Mouse (Mus musculus) adrenal gland, postnatal 10 days (tissue): ENCODE measurements at regions not wholly inside any gene's neighbourhood (a gene's known extent, or its start where the extent isn't known, plus 50 kb on each side); places are given as distances from the start of the nearest gene placed in this dataset.
A peak's percentile ranks its signal among the peaks of the same experiment; 100 is the strongest.

Source experiments
- DNase-seq: peaks from one replicate; pipeline ENCODE4 v3.0.0; 2021; ENCODE audit warnings: mixed read lengths

- no peak for DNase-seq
These were observed 97.2 kb upstream of the 1500015O10Rik start for GRCm38 (mm10) chr1:43633246-43633645.

- DNase-seq, result peak; percentile 41
These were observed 94.7 kb upstream of the 1500015O10Rik start for GRCm38 (mm10) chr1:43635718-43636117.

- no peak for DNase-seq
These were observed 92.4 kb upstream of the 1500015O10Rik start for GRCm38 (mm10) chr1:43637956-43638355.

GRCm38 (mm10) chr1:43672031-43672430 lies 58.4 kb upstream of the 1500015O10Rik start:
- DNase-seq, result no peak
